Comparison of ENCODE assay signal across 8 mouse cellular contexts in the genomic region with DNA sequence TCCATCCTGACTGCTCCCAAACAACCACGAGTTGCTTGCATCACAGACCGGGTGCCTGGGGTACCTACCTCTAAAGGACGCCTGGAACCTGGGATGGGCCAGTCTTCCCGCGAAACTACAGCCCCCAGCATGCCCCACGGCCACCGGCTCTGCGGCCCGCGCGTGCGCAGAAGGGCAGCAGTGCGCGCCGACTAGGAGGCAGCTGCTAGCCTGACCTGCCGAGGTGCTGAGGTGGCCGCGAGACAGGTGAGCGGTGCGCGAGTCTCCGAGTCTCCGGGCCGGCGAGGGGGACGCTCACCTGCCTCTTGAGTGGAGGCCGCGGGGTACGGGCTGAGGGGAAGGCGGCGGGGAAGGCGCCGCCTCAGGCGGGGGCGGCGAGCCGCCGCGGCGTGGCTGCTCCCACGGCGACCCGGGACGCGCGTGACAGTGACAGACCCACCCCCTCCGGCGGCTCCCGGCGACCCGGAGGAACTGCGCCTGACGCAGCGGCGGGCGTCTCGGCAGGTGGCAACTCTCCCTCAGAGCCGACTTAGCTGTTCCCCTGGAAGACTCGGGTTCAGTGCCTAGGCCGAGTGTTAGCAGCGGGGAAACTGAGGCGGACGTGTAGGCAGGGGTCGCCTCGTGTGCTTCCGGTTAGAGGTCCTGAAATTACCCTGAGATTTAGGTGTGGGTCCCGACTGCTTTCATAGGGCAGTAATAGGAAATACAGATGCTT. TPM values are rescaled to one million over a fixed set of nuclear protein-coding genes. Genes with fewer than 3 reads are reported as not detected.
A peak's percentile ranks its signal among the peaks of the same experiment; 100 is the strongest.
DNase-seq lines count a peak whose midpoint lies in the region; ATAC-seq lines count a peak whose summit lies in the region.

TSS of gene Sgsm3 (plus strand) at position 146 of the 715 bp plus-strand sequence.

- H3K9me3 ChIP-seq in megakaryocyte, embryonic 14.5 days = no peaks in the 10 kb centered on the region

- peaks cover 37% of the 10 kb centered on the region for H3K4me1 ChIP-seq in megakaryocyte, embryonic 14.5 days

- H3K27me3 ChIP-seq in megakaryocyte, embryonic 14.5 days (replicated peaks) = no peaks in the 10 kb centered on the region

- H3K4me3 ChIP-seq in megakaryocyte, embryonic 14.5 days (replicated peaks) = peak within 1 kb of the TSS; percentile 99

- H3K36me3 ChIP-seq in megakaryocyte, embryonic 14.5 days (replicated peaks; ENCODE audit: low read length) = peaks cover 4% of the 10 kb centered on the region

- peak; percentile 96 for DNase-seq in ZHBTc4 (ENCODE audit: low read depth, low spot score)
- DNase-seq in gastrocnemius, adult 8-10 months (ENCODE audit: low spot score in 2 of 2) = peak; percentile 71 to 80
- peak; percentile 26 for DNase-seq in hindlimb bud, embryonic 11.5 days (ENCODE audit: extremely low spot score, low read depth, low spot score)
- peak; percentile 75 to 77 for DNase-seq in left cerebral cortex, adult 8-10 months (ENCODE audit: low spot score in 2 of 2)
- peak; percentile 88 to 91 for DNase-seq in right cerebral cortex, postnatal 10 days (ENCODE audit: low spot score in 2 of 2)
- DNase-seq in urinary bladder, postnatal 25 days (ENCODE audit: low spot score) = peak; percentile 83

- peak; percentile 88 for ATAC-seq in common myeloid progenitor, adult 5-6 weeks (replicated peaks; ENCODE audit: low read depth, poor library complexity, severe bottlenecking)

RNA-seq across cellular contexts. Expression of gene Sgsm3, which starts in this region (rescaled TPM):
- 30.6 and 38.4 TPM in 2 replicates for total RNA-seq in common myeloid progenitor, adult 5-6 weeks (2017)
- 10 to 100 TPM; 14.9 to 22.1 (median 20.1) TPM for total RNA-seq in gastrocnemius, adult 8-10 months (2022)
- 100 to 1,000 TPM in 1 of 4 experiments, 10 to 100 TPM in 3; 81.8 to 105 (median 87.0) TPM for total RNA-seq in left cerebral cortex, adult 8-10 months (2022)
- 4.3 and 8.5 TPM in 2 replicates for polyA plus RNA-seq in megakaryocyte, embryonic 14.5 days (2012; ENCODE audit: insufficient read depth, low replicate concordance)

Comparison
In these comparisons a context has a peak if more than half of its experiments do, and no peak if none do; other contexts are left out.
1. Peak in every context shown above with its lines: DNase-seq, ATAC-seq and H3K4me3 ChIP-seq.
2. DNase-seq: peak in every context shown above with its lines; median percentile 96 in ZHBTc4; 90 in right cerebral cortex, postnatal 10 days; 83 in urinary bladder, postnatal 25 days; 76 in left cerebral cortex, adult 8-10 months; 76 in gastrocnemius, adult 8-10 months; 26 in hindlimb bud, embryonic 11.5 days.